Mouse (Mus musculus) embryonic facial prominence, embryonic 12.5 days (tissue): ENCODE results near the gene Gm21477. TPM values are rescaled to one million over a fixed set of nuclear protein-coding genes. Genes with fewer than 3 reads are reported as not detected.
"Not testable (repeated sequence)": the region's sequence is repeated elsewhere in the genome, so short reads cannot be mapped to it uniquely, and the experiment has no call there.

Experiments used
- ATAC-seq: fragments of 200-750 bp; cut with Nextera tagmentation; 2 replicates; pipeline ENCODE4 v1.8.0; 2017; ENCODE audit not compliant: insufficient number of reproducible peaks, insufficient read depth, low FRiP score, low TSS enrichment
- H3K27ac ChIP-seq: fragments of 300-500 bp; sonication (generic); 2 replicates; pipeline ENCODE4 v1.5.1; 2016; ENCODE audit warnings: mild to moderate bottlenecking
- H3K27me3 ChIP-seq: fragments of 300-500 bp; sonication (generic); 2 replicates; pipeline ENCODE4 v1.6.1; 2016; ENCODE audit warnings: mild to moderate bottlenecking, moderate library complexity
- H3K36me3 ChIP-seq: fragments of 300-500 bp; sonication (generic); 2 replicates; pipeline ENCODE4 v1.6.1; 2016; ENCODE audit warnings: mild to moderate bottlenecking
- H3K4me1 ChIP-seq: fragments of 300-500 bp; sonication (generic); 2 replicates; pipeline ENCODE4 v1.6.1; 2016
- H3K4me2 ChIP-seq: fragments of 300-500 bp; sonication (generic); replicated peaks from 2 replicates; pipeline ENCODE4 v1.6.1; 2016; ENCODE audit warnings: mild to moderate bottlenecking, moderate library complexity
- H3K4me3 ChIP-seq: fragments of 300-500 bp; sonication (generic); 2 replicates; pipeline ENCODE4 v1.5.1; 2016; ENCODE audit warnings: mild to moderate bottlenecking
- H3K9ac ChIP-seq: fragments of 300-500 bp; sonication (generic); 2 replicates; pipeline ENCODE4 v1.6.1; 2016; ENCODE audit warnings: mild to moderate bottlenecking, moderate library complexity
- H3K9me3 ChIP-seq: fragments of 300-500 bp; sonication (generic); 2 replicates; pipeline ENCODE4 v1.6.1; 2016; ENCODE audit warnings: mild to moderate bottlenecking, moderate library complexity
- WGBS: fragments of 180-500 bp; shearing (Covaris S2); methylation state at CpG from one replicate; pipeline ENCODE4 v1.1.7; 2016; 5-methylcytosine and 5-hydroxymethylcytosine counted together
- polyA plus RNA-seq: library from polyadenylated mRNA; unstranded; fragments of >200 nt; fragmentation: Nextera tagmentation; extraction: Ambion mirVana; gene quantifications from 2 replicates; pipeline ENCODE4 v1.2.1, GENCODE M21; 2016

Gm21477 gene
- not detected in 2 replicates for polyA plus RNA-seq

GRCm38 (mm10) chrY:87116521-87116920 lies at the start of gene Gm21477:
Gene Gm21477, plus strand, starts transcription at chrY:87116821.
- WGBS: no CpG with 5 or more reads among the region's 6 CpGs
- not testable (repeated sequence) for H3K4me3 ChIP-seq

More at GRCm38 (mm10) chrY:87116521-87116920, at the start of gene Gm21477:
- not testable (repeated sequence) for H3K9me3 ChIP-seq, H3K4me1 ChIP-seq, H3K4me2 ChIP-seq, ATAC-seq, H3K27me3 ChIP-seq, H3K36me3 ChIP-seq, H3K9ac ChIP-seq, H3K27ac ChIP-seq
